Mouse (Mus musculus): ENCODE measurements at regions not wholly inside any gene's neighbourhood (a gene's known extent, or its start where the extent isn't known, plus 50 kb on each side); places are given as distances from the start of the nearest gene placed in this dataset.
A peak's percentile ranks its signal among the peaks of the same experiment; 100 is the strongest.

GRCm38 (mm10) chr12:54382061-54382460 is 178.4 kb upstream of the Egln3 start:
- Histone ChIP-seq H3K27ac (ENCODE audit: low read depth, low read length) (no peak overlapping the region), H3K9ac (no peak overlapping the region), H3K4me3 (ENCODE audit: low read depth, low read length) (no peak overlapping the region), H3K27me3 (ENCODE audit: insufficient read depth, low read length) (no peaks in the 10 kb centered on the region), H3K4me2 (ENCODE audit: low read depth) (no peak overlapping the region), H3K9me3 (ENCODE audit: low read length) (peaks cover 9% of the 10 kb centered on the region; the same call in 1 of the 2 replicates), H3K4me1 (ENCODE audit: insufficient read depth) (0 out of 2 replicates have a peak, but pooled peaks cover 5% of the 10 kb centered on the region), H3K36me3 (ENCODE audit: insufficient read depth) (no peaks in the 10 kb centered on the region)
- ATAC-seq (no peak), DNase-seq (no peak)
- 91% methylated on average over 6 of the region's 6 CpGs for WGBS
- no peak for TF ChIP-seq CTCF (IDR thresholded peaks at IDR 0.05; ENCODE audit: low read depth)

- DNase-seq (no peak), ATAC-seq (no peak)
- Histone ChIP-seq H3K4me2 (ENCODE audit: low read depth) (no peak overlapping the region), H3K27me3 (ENCODE audit: insufficient read depth, low read length) (no peaks in the 10 kb centered on the region), H3K9ac (no peak overlapping the region), H3K36me3 (ENCODE audit: insufficient read depth) (no peaks in the 10 kb centered on the region), H3K27ac (ENCODE audit: low read depth, low read length) (no peak overlapping the region), H3K4me3 (ENCODE audit: low read depth, low read length) (no peak overlapping the region), H3K4me1 (ENCODE audit: insufficient read depth) (0 out of 2 replicates have a peak, but pooled peaks cover 5% of the 10 kb centered on the region), H3K9me3 (ENCODE audit: low read length) (peaks cover 9% of the 10 kb centered on the region; the same call in 1 of the 2 replicates)
- no peak for TF ChIP-seq CTCF (IDR thresholded peaks at IDR 0.05; ENCODE audit: low read depth)
- 88% methylated on average over 5 of the region's 5 CpGs for WGBS
Observed at GRCm38 (mm10) chr12:54380322-54380721, 176.7 kb upstream of the Egln3 start.

- Histone ChIP-seq H3K4me2 (ENCODE audit: low read depth) (no peak overlapping the region), H3K9me3 (ENCODE audit: low read length) (peaks cover 9% of the 10 kb centered on the region; the same call in 1 of the 2 replicates), H3K36me3 (ENCODE audit: insufficient read depth) (no peaks in the 10 kb centered on the region), H3K27ac (ENCODE audit: low read depth, low read length) (no peak overlapping the region), H3K4me3 (ENCODE audit: low read depth, low read length) (no peak overlapping the region), H3K9ac (no peak overlapping the region), H3K4me1 (ENCODE audit: insufficient read depth) (no peaks in the 10 kb centered on the region), H3K27me3 (ENCODE audit: insufficient read depth, low read length) (no peaks in the 10 kb centered on the region)
- TF ChIP-seq CTCF (IDR thresholded peaks at IDR 0.05; ENCODE audit: low read depth) = no peak
- 94% methylated on average over 2 of the region's 2 CpGs for WGBS
- no peak for DNase-seq
- no peak for ATAC-seq
Observed at GRCm38 (mm10) chr12:54378576-54378975, 174.9 kb upstream of the Egln3 start.

GRCm38 (mm10) chr12:54374060-54374459 is 170.4 kb upstream of the Egln3 start:
- ATAC-seq = no peak
- WGBS = 80% methylated on average over 4 of the region's 4 CpGs
- TF ChIP-seq CTCF (IDR thresholded peaks at IDR 0.05; ENCODE audit: low read depth) = no peak

GRCm38 (mm10) chr12:54369217-54369616 is 165.6 kb upstream of the Egln3 start:
- 86% methylated on average over 5 of the region's 5 CpGs for WGBS
- TF ChIP-seq CTCF (IDR thresholded peaks at IDR 0.05; ENCODE audit: low read depth) = no peak
- Histone ChIP-seq H3K27me3 (ENCODE audit: insufficient read depth, low read length) (no peaks in the 10 kb centered on the region), H3K4me2 (ENCODE audit: low read depth) (no peak overlapping the region), H3K36me3 (ENCODE audit: insufficient read depth) (no peaks in the 10 kb centered on the region), H3K27ac (ENCODE audit: low read depth, low read length) (no peak overlapping the region), H3K9me3 (ENCODE audit: low read length) (no peaks in the 10 kb centered on the region), H3K4me1 (ENCODE audit: insufficient read depth) (no peaks in the 10 kb centered on the region), H3K9ac (no peak overlapping the region), H3K4me3 (ENCODE audit: low read depth, low read length) (no peak overlapping the region)
- DNase-seq = no peak
- no peak for ATAC-seq

More at GRCm38 (mm10) chr12:54374060-54374459, 170.4 kb upstream of the Egln3 start:
- Histone ChIP-seq H3K4me3 (ENCODE audit: low read depth, low read length) (no peak overlapping the region), H3K36me3 (ENCODE audit: insufficient read depth) (no peaks in the 10 kb centered on the region), H3K4me1 (ENCODE audit: insufficient read depth) (no peaks in the 10 kb centered on the region), H3K9me3 (ENCODE audit: low read length) (peaks cover 9% of the 10 kb centered on the region; the same call in 1 of the 2 replicates), H3K27ac (ENCODE audit: low read depth, low read length) (no peak overlapping the region), H3K4me2 (ENCODE audit: low read depth) (no peak overlapping the region), H3K9ac (no peak overlapping the region), H3K27me3 (ENCODE audit: insufficient read depth, low read length) (no peaks in the 10 kb centered on the region)
- no peak for DNase-seq

- H3K9me3 ChIP-seq (ENCODE audit: low read length) = no peaks in the 10 kb centered on the region
- H3K27ac ChIP-seq (ENCODE audit: low read depth, low read length) = no peak overlapping the region
- WGBS = 27% methylated on average over 11 of the region's 11 CpGs
- DNase-seq (no peak), ATAC-seq (peak; percentile 77)
- H3K4me2 ChIP-seq (ENCODE audit: low read depth) = no peak overlapping the region
- no peak overlapping the region for H3K9ac ChIP-seq
- H3K36me3 ChIP-seq (ENCODE audit: insufficient read depth) = no peaks in the 10 kb centered on the region
- H3K4me1 ChIP-seq (ENCODE audit: insufficient read depth) = no peaks in the 10 kb centered on the region
- H3K27me3 ChIP-seq (ENCODE audit: insufficient read depth, low read length) = no peaks in the 10 kb centered on the region
- no peak for TF ChIP-seq CTCF (IDR thresholded peaks at IDR 0.05; ENCODE audit: low read depth)
- no peak overlapping the region for H3K4me3 ChIP-seq (ENCODE audit: low read depth, low read length)
Observed at GRCm38 (mm10) chr12:54364381-54365095, 160.9 kb upstream of the Egln3 start.

GRCm38 (mm10) chr12:54361762-54362161 is 158.1 kb upstream of the Egln3 start:
- no peak for TF ChIP-seq CTCF (IDR thresholded peaks at IDR 0.05; ENCODE audit: low read depth)
- Histone ChIP-seq H3K9ac (no peak overlapping the region), H3K4me1 (ENCODE audit: insufficient read depth) (no peaks in the 10 kb centered on the region), H3K4me2 (ENCODE audit: low read depth) (no peak overlapping the region), H3K27ac (ENCODE audit: low read depth, low read length) (no peak overlapping the region), H3K36me3 (ENCODE audit: insufficient read depth) (no peaks in the 10 kb centered on the region), H3K4me3 (ENCODE audit: low read depth, low read length) (no peak overlapping the region), H3K9me3 (ENCODE audit: low read length) (no peaks in the 10 kb centered on the region), H3K27me3 (ENCODE audit: insufficient read depth, low read length) (no peaks in the 10 kb centered on the region)
- WGBS = 97% methylated on average over 4 of the region's 4 CpGs
- DNase-seq (no peak), ATAC-seq (no peak)
